Mouse (Mus musculus) adrenal gland, adult 2 months (tissue): ENCODE results near the gene Slc35d3. TPM values are rescaled to one million over a fixed set of nuclear protein-coding genes. Genes with fewer than 3 reads are reported as not detected.

Experiments
- DNase-seq: peaks from one replicate; pipeline ENCODE4 v3.0.0; 2021
- long read RNA-seq: library from polyadenylated mRNA; stranded (forward); transcript quantifications from one replicate; pipeline ENCODE4 v2.0.0, GENCODE M21; 2021
- polyA plus RNA-seq: library from polyadenylated mRNA; depleted of rRNA; stranded (reverse); fragments of >200 nt; gene quantifications from 2 replicates; pipeline ENCODE4 v1.2.3, GENCODE M21; 2012; rRNA removed
- total RNA-seq, 2 experiments: library from RNA; stranded (reverse); gene quantifications; 2 replicates each; pipeline ENCODE4 v1.2.3; 2021

Gene Slc35d3
- total RNA-seq (10 to 100 TPM in 1 of 2 experiments, 1 to 10 TPM in 1; 7.9 to 14.5 TPM), polyA plus RNA-seq (39.9 and 40.1 TPM in 2 replicates)
- long read RNA-seq, transcript Slc35d3-201 (2 exons, 2,630 nt) = major isoform, 17 of 27 reads
- long read RNA-seq, partial matches to known transcripts = 0 of 27 reads
- long read RNA-seq, other reads (novel, unspliced or antisense) = 10 of 27 reads

DNA sequence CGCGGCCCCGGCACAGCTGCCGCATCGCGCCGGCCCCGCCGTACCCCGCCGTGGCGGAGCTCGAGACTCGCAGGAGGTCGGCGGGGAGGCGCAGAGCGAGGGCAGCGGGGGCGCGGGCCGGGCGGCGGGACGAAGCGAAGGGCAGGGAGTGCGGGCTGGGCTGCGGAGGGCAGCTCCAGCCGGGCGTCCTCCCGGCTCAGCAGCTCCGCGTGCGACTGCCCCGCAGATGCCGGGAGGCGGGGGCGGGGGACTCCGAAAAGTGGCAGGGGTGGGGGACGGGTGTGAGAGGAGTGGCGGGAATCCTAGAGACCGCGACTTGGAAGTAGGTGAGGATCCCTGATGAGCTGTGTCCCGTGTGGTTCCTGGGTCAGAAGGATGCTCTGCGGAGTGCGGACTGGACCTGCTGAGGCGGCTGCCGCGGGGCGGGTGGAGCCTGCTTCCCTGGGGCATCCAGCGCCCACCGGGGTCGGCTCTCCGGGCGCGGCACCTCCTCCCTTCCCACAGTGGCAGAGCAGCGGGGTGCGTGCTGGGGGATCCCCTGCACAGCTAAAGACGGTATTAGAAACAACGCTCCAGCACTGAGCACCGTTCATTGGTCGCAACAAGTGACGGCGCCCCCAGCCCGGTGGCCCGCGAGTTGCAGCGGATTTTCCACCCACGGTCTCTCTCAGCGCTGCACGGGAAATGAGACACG is at the start of gene Slc35d3:
Gene Slc35d3 (minus strand): TSS at position 462 of the 694 bp plus-strand sequence.
- peak; percentile 34 for DNase-seq

DNA sequence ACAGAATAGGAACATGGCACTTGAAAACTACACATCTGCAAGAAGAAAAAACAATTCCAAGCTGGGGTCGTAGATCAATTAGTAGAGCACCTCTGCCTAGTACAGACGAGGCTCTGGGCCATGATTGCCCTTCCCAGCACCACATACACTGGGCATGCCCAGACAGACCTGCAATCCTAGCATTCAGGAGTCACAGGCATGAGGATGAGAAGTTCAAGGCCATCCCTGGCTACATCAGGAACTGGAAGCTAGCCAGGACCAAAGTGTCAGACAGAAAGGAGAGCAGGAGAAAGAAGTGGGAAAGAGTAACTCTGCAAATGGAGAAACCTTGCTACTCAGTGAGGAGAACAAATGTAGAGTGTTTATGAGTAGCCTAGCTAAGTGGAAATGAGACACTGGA is 48.9 kb upstream of the Slc35d3 start:
- peak; percentile 84 for DNase-seq

DNA sequence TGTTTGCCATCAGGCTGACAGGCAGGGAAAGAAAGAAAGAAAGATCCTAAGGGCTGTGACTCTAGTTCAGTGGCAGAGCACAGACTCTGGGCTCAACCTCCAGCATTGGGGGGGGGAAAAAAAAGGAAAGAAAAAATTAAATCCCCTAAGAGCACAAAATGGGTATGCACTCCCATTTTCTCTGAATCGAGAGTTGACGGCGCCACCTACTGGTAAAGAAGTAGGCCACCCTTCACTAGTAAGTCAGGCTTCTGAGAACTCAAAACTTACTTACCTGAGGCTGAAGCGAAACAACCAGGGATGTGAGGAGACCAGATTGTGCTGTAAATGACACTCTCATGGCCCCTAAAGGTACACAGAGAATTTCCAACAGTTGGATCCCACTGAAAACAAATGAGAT is 42.7 kb upstream of the Slc35d3 start:
- DNase-seq = peak; percentile 42

DNA sequence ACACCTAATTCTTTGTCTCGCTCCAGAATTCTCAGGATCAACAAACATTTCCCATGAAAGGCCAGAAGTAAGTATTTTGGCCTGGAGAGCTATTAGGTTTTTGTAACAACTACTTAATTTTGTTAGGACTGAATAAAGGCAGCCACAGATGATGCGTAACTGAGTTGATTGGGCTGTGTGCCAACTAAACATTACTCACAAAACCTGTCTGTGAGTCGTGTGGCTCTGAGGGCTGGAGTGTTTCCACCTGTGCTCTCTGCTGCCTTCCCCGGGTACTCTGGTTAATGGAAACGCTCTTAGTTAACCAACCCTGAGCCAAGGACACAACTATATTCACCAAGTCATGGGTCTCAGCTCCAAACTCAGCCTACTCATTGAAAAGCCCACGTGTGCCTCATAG is 41.9 kb upstream of the Slc35d3 start:
- peak; percentile 32 for DNase-seq

DNA sequence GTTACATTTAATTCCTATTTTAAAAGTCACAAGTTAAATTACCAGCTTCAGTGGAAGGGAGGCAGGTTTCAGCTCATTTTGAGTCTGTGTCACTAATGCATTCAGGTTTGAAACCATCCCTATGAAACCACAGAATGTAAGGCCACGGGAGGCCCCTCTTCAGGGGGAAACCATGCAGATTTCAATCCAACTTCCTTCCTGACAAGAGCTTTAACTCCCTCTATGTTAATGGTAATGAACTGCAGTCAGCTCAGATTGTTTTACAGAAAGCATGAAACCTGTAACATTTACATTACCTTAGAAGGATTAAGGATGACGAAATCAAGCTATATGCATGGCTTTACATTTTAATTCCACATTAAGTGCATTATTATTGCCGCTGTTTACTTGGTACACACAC is 40.4 kb upstream of the Slc35d3 start:
- no peak for DNase-seq

DNA sequence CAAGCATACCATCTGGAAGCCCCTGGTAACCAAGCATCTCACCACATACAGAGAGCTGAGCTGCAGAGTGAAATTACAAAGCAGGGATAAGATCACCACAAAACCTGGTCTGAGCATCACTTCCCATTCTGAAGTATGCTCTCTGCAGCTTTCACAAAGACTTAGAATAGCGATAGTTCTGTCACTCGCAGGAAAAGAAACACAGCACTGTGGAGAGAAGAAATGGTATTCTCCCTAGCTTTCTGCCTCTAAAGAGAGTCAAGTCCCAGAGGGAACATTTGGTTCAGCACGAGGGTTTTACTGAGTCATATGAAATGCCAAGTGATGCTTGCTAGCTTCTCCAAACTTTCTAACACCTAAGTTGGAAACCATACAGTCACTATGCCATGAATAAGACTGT is 38.6 kb upstream of the Slc35d3 start:
- no peak for DNase-seq

DNA sequence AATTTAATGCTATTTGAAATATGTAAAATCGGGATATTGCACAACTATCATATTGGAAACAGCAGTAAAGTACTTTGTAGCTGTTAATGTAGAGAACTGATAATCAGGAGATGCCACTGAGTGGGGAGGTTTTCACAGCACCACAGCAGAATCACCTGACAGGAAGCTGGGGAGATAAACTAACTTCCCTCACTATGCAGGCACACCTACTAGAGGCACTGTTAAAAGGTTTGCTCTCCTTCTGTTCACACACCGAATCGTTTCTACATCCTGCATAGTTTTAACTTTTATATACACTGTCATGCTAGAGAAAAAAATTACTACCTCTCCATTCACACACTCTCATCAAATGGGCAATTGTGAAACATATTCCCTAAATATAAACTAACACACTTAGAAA is 35.0 kb upstream of the Slc35d3 start:
- DNase-seq = no peak

DNA sequence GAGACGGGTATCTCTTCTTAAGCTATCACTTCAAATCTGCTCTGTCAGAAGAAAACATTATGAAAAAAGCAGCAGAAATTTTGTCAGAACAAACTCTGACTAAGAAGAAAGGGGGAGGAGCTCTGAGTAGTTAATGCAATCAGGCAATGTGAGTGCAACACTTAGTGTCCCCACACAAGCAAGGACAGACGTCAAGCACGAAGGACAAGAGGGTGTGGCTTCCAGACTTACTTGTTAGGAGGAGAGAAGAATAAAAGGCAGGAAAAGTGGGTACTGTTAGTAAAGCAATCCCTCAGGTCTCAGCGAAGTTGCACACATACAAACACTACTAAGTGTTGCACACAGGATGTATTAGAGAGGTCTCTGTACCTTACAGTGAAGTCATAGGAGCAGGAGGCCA is 33.1 kb upstream of the Slc35d3 start:
- DNase-seq = peak; percentile 76

DNA sequence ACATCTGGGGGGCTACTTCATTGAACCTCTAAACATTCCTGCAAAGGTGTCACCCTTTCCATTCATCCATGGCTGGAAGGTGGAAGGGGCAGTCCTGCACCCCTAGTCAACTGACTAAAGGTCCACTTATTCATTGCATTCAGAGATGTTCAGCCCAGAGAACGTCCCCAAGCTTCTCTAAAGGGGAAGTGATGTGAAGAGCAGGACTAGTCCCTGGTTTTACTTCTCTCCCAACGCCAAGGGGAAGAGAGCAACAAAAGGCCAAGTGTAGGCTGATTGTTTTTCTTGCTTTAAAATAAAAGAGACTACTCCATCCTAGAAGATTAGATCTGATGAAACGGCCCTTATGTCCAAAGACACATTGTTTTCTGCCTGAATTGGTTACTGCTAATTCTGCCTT is 29.2 kb upstream of the Slc35d3 start:
- DNase-seq = no peak

DNA sequence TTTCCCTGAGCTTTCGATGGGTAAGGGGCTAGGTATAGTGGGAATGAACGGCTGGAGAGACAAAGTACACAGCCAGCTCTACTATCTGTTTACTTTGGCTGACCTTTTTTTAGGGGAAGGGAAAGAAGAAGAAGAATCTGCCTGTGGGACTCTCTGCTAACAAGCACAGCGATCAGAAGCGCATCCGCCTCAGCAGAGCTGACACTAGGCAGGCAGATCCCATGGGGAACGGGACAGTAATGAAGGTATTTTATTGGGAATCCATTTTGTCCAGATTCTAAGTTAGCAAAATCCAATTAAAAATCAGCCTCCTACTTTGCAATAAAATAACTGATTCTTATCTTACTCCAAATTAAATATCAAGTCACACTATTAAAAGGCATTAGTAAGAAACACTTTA is 27.9 kb upstream of the Slc35d3 start:
- no peak for DNase-seq

DNA sequence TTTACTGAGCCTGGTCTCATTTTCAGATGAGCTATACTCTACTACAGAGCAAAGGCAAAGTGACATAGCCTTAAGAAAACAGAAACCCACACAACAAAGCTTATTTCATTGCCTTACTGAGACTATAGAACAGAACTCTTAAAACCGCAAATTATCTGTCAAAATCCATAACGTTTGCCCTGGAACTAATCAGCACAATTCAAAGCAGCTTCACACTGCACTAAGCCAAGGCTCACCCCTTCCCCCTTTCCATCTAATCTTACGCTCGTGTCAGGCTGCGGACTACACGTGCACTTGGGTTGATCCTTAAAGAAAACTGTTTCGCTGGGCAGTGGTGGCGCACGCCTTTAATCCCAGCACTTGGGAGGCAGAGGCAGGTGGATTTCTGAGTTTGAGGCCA is 26.4 kb upstream of the Slc35d3 start:
- no peak for DNase-seq

DNA sequence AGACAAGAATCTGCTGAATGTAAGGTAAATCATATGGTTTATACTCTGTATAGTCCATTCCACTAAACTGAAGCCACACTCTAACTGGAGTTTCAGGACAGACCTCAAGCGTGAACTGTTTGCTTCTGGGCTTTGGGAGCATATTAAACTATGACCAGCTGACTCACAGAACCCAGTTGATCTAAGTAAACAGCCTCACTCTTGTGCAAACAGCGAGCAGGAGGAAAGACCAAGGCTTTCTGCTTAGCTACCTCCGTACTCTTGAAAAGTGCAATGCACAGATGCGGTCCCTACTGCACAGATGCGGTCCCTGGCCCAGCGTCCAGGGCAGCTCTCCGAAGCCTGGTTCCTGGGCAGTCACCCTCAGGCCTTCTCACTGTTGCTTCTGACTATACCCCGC is 26.0 kb upstream of the Slc35d3 start:
- DNase-seq = no peak

DNA sequence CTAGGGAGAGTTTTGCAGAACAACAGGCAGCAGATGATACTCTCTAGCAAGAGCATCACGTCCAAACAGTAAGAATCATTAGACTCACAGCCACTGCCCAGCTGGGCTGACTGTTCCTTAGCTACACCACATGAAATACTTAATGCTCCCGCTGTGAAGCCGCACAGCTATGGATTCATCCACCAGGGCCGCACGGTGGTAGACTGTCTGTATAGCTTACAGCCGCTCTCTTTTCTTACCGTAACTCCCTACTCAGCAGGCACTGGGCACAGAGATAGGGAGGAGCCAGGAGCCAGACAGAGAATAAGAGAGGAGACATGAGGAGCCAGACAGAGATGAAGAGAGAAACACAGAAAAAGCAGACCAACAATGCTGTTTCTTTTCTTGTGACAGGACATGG is 25.4 kb upstream of the Slc35d3 start:
- DNase-seq = no peak

DNA sequence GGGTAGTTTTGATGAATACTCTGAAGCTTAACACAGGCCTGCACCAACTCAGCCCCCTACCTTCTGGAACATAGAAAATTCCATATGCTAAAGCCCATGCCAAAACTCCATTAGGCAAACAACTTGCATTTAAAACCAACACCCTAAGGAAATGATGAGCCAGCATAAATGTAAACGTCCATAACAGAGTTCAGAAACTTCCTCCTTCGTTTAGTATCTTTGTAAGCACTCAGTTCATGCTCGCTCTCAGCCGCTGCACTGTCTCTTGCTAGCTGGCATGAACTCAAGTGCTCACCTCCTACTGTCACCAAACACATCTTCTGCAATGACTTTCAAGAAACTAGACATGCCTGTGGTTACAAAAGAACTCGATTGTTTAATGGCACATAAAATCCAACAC is 24.1 kb upstream of the Slc35d3 start:
- no peak for DNase-seq

DNA sequence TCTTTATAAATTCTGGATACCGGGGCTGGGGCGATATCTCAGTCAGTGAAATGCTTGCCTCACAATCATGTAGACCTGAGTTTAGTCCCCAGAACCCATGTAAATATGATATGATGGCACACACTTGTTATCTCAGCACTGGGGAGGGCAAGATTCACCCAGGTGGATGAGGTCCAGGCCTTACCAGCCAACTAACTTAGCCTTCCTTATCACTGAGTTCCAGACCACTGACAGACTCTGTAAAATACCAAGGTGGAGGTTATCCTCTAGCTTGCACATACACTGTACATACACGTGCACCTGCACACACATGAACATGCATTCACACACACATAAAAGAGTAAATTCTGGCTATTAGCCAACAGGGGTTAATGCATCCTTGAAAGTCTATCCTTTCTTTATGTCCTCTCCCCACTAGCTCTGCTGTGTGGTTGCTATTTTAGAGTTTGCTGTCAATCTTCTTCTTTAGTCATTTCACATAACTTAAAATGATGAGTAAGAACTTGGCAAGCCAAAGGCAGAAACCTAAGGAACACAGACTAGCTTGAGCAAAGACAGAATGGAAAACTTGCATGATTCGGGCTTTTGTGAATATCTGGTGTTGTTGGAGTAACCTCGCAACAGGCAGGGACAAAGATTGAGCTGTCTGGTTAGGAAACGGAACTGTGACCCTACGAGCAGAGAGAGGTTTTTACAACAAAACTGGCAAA is 4.5 kb upstream of the Slc35d3 start:
- no peak for DNase-seq

DNA sequence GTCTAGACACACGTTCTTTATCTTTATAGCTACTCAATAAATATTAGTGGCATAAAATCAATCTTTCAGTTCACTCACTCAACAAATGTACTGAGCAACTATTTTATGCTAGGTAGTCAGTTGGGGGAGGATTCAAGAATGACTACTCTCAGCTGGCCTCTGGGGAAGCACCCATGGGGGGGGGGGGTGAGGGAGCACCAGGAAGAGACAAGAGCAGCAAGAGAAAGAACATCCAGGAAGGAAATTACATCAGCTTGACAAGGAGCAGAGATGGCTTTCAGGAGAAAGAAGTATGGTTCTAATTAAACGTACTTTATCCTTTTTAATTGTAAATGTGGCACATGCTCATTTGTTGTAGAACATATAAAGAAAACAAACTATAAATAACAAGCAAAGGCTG is 2.4 kb upstream of the Slc35d3 start:
- no peak for DNase-seq

DNA sequence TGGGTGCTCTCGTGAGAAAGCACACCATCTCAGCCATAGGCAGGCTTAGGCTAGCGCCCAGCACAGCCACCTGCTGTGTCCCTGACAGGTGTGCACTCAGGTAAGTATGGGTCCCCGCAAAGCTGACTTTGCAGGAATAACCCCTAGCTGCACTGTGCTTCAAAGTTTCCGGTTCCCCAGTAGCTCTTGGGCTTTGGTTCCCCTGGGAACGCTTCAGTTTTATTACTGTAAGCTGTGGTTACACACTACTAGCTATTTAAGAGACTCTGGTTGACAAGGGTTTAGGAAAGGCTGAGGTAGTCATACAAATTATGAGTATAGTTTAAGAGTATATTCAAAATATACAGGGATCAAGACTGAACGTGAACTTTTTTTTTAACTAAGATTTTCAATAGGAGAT is 1.5 kb upstream of the Slc35d3 start:
- DNase-seq = no peak

DNA sequence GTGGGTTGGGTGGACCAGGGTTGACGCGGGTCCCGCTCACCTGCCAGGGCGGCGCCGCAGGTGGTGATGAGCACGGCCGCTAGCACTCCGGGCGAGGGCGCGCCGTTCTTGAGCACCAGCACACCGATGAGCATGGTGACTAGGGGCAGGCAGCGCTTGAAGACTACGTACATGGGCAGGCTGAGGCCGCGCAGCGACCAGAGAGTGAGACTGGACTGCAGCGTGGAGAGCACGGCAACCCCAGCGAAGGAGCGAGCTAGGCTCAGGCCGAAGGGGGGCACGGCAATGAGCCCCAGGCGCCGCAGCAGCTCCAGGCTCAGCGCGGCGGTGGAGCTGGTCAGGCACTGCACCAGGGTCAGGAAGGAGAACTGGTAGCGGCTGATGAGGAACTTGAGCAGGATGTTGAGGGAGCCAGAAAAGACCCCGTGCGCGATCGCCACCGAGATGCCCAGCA is 688 bp downstream of the Slc35d3 start:
- peak; percentile 30 for DNase-seq

DNA sequence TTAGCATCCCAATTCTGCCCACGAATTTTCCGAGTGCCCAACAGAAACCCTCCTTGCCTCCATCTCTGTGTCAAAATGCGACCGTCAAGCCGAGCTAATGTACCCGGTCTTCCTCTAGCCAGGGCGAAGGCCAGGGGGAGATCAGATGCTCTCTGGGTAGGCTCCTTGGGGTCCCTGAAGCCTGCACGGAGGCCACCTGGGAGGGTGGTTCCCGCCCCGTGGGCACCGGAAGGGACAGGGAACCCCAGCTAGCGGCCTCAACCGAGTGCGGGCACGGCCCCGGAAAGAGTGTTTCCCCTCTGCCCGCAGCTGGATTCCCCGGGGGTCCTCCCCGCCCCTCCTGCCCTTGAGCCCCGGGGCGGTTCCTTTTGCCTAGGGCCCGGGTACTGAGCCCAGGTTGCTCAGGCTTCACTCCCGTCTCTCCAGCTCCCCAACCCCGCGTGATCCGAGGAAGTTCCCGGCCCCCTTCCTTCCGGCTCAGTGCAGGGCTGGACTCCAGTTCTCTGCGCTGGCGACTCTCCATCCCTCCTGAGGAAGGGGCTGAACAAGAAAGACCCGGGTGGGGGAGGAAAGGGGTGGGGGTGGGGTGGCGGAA is 1.4 kb downstream of the Slc35d3 start:
- peak; percentile 24 for DNase-seq

DNA sequence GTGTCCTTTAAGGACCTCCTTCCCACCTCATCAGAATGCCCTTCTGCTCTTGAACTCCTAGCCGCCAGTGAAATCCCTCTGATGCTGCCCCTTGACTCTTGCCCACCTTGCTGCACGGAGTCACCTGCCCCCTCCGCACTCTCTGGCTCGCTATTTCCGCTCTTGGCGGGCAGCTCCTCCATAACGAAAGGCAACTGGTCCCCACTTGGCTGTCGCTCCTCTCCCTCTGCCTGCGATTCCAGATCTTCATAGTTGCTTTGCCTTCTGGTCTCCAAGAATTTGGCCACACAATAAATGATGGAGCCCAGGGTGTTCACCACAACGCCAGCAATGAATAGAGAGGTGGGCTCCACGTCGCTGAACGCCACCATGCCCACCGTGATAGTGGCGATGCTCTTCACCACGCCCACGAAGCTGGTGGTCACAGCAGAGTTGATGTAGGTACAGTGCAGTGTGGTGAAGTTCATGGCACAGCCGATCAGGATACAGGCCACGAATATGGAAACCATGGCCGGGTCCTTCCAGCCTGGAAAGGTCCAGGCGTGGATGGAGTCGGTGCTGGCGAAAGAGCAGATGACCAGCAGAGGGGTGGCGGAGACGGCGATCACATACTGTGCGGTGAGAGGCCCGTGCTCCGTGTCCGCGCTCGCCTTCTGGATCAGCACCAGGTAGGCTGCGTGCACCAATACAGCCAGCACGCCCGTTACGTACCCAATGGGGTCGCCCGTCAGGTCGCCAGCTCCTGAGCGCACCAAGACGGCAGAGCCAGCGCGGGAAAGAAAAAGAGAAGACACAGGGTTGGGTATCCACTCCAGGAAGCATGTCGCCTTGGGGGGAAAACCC is 2.1 kb downstream of the Slc35d3 start:
- DNase-seq = peak; percentile 16

DNA sequence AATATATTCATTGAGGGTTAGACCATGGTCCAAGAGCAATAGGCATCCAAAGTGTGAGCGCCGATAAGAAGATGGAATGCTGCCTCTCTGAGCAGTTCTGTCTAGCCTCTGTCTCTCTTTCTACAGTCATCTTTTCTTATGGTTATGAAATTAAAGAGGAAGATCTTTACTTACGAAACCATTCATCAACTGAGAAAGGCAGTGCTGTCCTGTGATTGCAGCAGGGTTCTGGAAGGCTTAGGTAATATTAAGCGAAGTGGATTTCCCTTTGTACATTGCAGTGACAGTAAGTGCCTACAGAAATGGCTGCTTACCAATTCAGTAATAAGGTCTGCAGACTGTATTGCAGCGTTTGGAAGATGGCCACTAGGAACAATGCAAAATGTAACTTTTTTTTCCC is 11.4 kb downstream of the Slc35d3 start:
- DNase-seq = no peak
